Mouse (Mus musculus) heart, adult 8-10 months (tissue): Measurements from ENCODE around the gene Ttc27. TPM values are rescaled to one million over a fixed set of nuclear protein-coding genes. Genes with fewer than 3 reads are reported as not detected.

ENCODE experiments used
- DNase-seq: peaks from one replicate; pipeline ENCODE4 v3.0.0; 2022; ENCODE audit warnings: low spot score
- total RNA-seq, 4 experiments: library from RNA; stranded (reverse); gene quantifications; 2 replicates each; pipeline ENCODE4 v1.2.4; 2022

Gene Ttc27
- total RNA-seq, 4 experiments from 2014 or later = 10.4 to 16.7 (median 14.6) TPM

GRCm38 (mm10) chr17:74830851-74831250, 113.3 kb downstream of the Ttc27 start:
- no peak for DNase-seq

GRCm38 (mm10) chr17:74841721-74842120, 124.2 kb downstream of the Ttc27 start:
- no peak for DNase-seq

- no peak for DNase-seq
Observed at GRCm38 (mm10) chr17:74842603-74843002, 125.1 kb downstream of the Ttc27 start.

- no peak for DNase-seq
Observed at GRCm38 (mm10) chr17:74843486-74843885, 126.0 kb downstream of the Ttc27 start.

GRCm38 (mm10) chr17:74846031-74846891, 128.7 kb downstream of the Ttc27 start:
- peak; percentile 72 for DNase-seq

- no peak for DNase-seq
Observed at GRCm38 (mm10) chr17:74850216-74850615, 132.7 kb downstream of the Ttc27 start.

GRCm38 (mm10) chr17:74859298-74859697, 141.8 kb downstream of the Ttc27 start:
- DNase-seq = no peak

- no peak for DNase-seq
Observed at GRCm38 (mm10) chr17:74860180-74860993, 142.9 kb downstream of the Ttc27 start.

- DNase-seq = no peak
Observed at GRCm38 (mm10) chr17:74863845-74864244, 146.3 kb downstream of the Ttc27 start.

GRCm38 (mm10) chr17:74864790-74865548, 147.4 kb downstream of the Ttc27 start:
- DNase-seq = no peak

- DNase-seq = no peak
Observed at GRCm38 (mm10) chr17:74865694-74866564, 148.4 kb downstream of the Ttc27 start.

GRCm38 (mm10) chr17:74866565-74867507, 149.3 kb downstream of the Ttc27 start:
- DNase-seq = peak; percentile 84

- DNase-seq = no peak
Observed at GRCm38 (mm10) chr17:74868185-74868907, 150.8 kb downstream of the Ttc27 start.

- no peak for DNase-seq
Observed at GRCm38 (mm10) chr17:74869556-74869955, 152.0 kb downstream of the Ttc27 start.

GRCm38 (mm10) chr17:74870177-74871160, 152.9 kb downstream of the Ttc27 start:
- DNase-seq = no peak

GRCm38 (mm10) chr17:74872567-74872966, 155.0 kb downstream of the Ttc27 start:
- DNase-seq = no peak

- DNase-seq = no peak
Observed at GRCm38 (mm10) chr17:74873756-74874155, 156.2 kb downstream of the Ttc27 start.

- DNase-seq = peak; percentile 36
Observed at GRCm38 (mm10) chr17:74875740-74876139, 158.2 kb downstream of the Ttc27 start.
